Comparison of ENCODE assay signal across 8 mouse cellular contexts in the genomic region with DNA sequence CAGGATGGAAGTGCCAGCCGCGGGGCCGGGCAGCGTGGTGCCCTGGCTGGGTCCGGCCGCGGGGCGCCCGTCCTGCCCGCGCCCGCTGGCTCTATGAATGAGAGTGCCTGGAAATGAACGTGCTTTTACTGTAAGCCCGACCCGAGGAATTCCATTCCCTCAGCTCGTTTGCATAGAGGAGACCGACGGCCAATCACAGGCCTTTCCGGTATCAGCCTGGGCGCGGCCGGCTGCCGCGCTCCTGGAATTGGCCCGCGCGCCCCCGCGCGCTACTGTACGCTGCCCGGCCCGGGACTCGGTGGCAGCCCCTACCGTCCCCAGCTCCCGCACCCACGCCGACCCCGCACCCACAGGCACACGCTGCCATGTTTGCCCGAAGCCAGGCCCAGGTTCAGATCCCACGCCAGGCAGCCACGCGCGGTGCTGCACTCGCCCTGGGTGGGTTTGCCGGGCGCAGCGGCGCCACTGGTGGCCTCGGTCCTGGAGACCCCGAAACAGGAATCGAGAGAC.
DNase-seq lines count a peak whose midpoint lies in the region; ATAC-seq and TF ChIP-seq lines count a peak whose summit lies in the region.

No protein-coding gene starts in this region.

- H3K9me3 ChIP-seq in hindbrain, embryonic 14.5 days (ENCODE audit: control insufficient read depth, low read length), result no peaks in the 10 kb centered on the region
- no peaks in the 10 kb centered on the region for H3K9me3 ChIP-seq in midbrain, postnatal 0 days (ENCODE audit: low read length)
- no peaks in the 10 kb centered on the region for H3K9me3 ChIP-seq in stomach, embryonic 14.5 days (ENCODE audit: control insufficient read depth, low read depth, low read length)

- H3K27ac ChIP-seq in layer of hippocampus, adult 2 months, result no peak overlapping the region; the same call in 1 of the 2 replicates
- H3K27ac ChIP-seq in hindbrain, embryonic 14.5 days, result no peak overlapping the region
- H3K27ac ChIP-seq in liver, adult 2 months (replicated peaks; ENCODE audit: insufficient read depth, low read depth, low read length), result no peak overlapping the region
- H3K27ac ChIP-seq in midbrain, postnatal 0 days (ENCODE audit: low read depth, low read length), result no peak overlapping the region
- H3K27ac ChIP-seq in stomach, embryonic 14.5 days (ENCODE audit: low read length), result peak overlapping the region; percentile 64

- H3K4me1 ChIP-seq in hindbrain, embryonic 14.5 days (replicated peaks; ENCODE audit: control insufficient read depth, insufficient read depth, low read length), result peaks cover 18% of the 10 kb centered on the region
- peaks cover 6% of the 10 kb centered on the region; the same call in 1 of the 2 replicates for H3K4me1 ChIP-seq in liver, adult 2 months (ENCODE audit: control insufficient read depth, insufficient read depth, low read length)
- H3K4me1 ChIP-seq in midbrain, postnatal 0 days (ENCODE audit: insufficient read depth, low read length), result no peaks in the 10 kb centered on the region; the same call in 1 of the 2 replicates
- 0 out of 2 replicates have a peak, but pooled peaks cover 4% of the 10 kb centered on the region for H3K4me1 ChIP-seq in stomach, embryonic 14.5 days (ENCODE audit: control insufficient read depth, insufficient read depth, low read length)

- H3K79me2 ChIP-seq in liver, adult 2 months (ENCODE audit: control insufficient read depth, insufficient read depth, low read length), result no peaks in the 10 kb centered on the region

- no peaks in the 10 kb centered on the region for H3K36me3 ChIP-seq in hindbrain, embryonic 14.5 days (replicated peaks; ENCODE audit: control insufficient read depth, insufficient read depth)
- no peaks in the 10 kb centered on the region for H3K36me3 ChIP-seq in liver, adult 2 months (ENCODE audit: control insufficient read depth, insufficient read depth, low read length)
- H3K36me3 ChIP-seq in midbrain, postnatal 0 days (ENCODE audit: insufficient read depth, low read length), result no peaks in the 10 kb centered on the region
- H3K36me3 ChIP-seq in stomach, embryonic 14.5 days (ENCODE audit: control insufficient read depth, insufficient read depth, low read length), result no peaks in the 10 kb centered on the region

- WGBS in hindbrain, embryonic 14.5 days, result under 1% methylated on average over 53 of the region's 53 CpGs
- WGBS in liver, adult 2 months, result under 1% methylated on average over 53 of the region's 53 CpGs
- WGBS in midbrain, postnatal 0 days, result 1% methylated on average over 52 of the region's 53 CpGs
- WGBS in stomach, embryonic 14.5 days, result under 1% methylated on average over 53 of the region's 53 CpGs

- peaks cover 95% of the 10 kb centered on the region for H3K27me3 ChIP-seq in hindbrain, embryonic 14.5 days (ENCODE audit: control insufficient read depth, insufficient read depth, low read length)
- peaks cover 5% of the 10 kb centered on the region for H3K27me3 ChIP-seq in liver, adult 2 months (ENCODE audit: control insufficient read depth, insufficient read depth, low read length)
- peaks cover 84% of the 10 kb centered on the region for H3K27me3 ChIP-seq in midbrain, postnatal 0 days (ENCODE audit: insufficient read depth, low read length)
- peaks cover 12% of the 10 kb centered on the region for H3K27me3 ChIP-seq in stomach, embryonic 14.5 days (ENCODE audit: control insufficient read depth, insufficient read depth, low read length)

- DNase-seq in layer of hippocampus, adult 2 months (ENCODE audit: low spot score in 2 of 2), result no peak
- no peak for DNase-seq in layer of hippocampus, adult 9-10 months (ENCODE audit: low spot score)
- peak; percentile 86 for DNase-seq in c-Kit-positive CD71-positive TER-119-positive erythroid progenitor cells, embryonic 14.5 days (ENCODE audit: low spot score)
- DNase-seq in gastrocnemius, adult 18-20 months (ENCODE audit: low spot score), result peak; percentile 80
- DNase-seq in hindbrain, embryonic 14.5 days (ENCODE audit: low spot score), result peak; percentile 64
- peak; percentile 73 for DNase-seq in liver, adult 2 months (ENCODE audit: extremely low read depth, low read depth, low spot score)
- DNase-seq in midbrain, postnatal 0 days (ENCODE audit: low spot score), result peak; percentile 65

- no peak for TF ChIP-seq POLR2A in liver, adult 2 months (IDR thresholded peaks at IDR 0.05; ENCODE audit: extremely low read depth, insufficient read depth, low read length)

- peak overlapping the region; percentile 50 for H3K9ac ChIP-seq in hindbrain, embryonic 14.5 days
- H3K9ac ChIP-seq in liver, adult 2 months (ENCODE audit: low read depth, low read length), result peak overlapping the region; percentile 68
- H3K9ac ChIP-seq in midbrain, postnatal 0 days (replicated peaks; ENCODE audit: low read length, poor library complexity, severe bottlenecking), result 0 out of 2 replicates have a peak overlapping the region, but pooled peaks have one; percentile 24
- H3K9ac ChIP-seq in stomach, embryonic 14.5 days (replicated peaks; ENCODE audit: low read depth, low read length), result peak overlapping the region; percentile 57; the same call in 1 of the 2 replicates

- H3K4me3 ChIP-seq in layer of hippocampus, adult 2 months, result peak overlapping the region; percentile 42; the same call in 1 of the 2 replicates
- H3K4me3 ChIP-seq in hindbrain, embryonic 14.5 days (replicated peaks; ENCODE audit: low read length), result peak overlapping the region; percentile 45
- peak overlapping the region; percentile 62 for H3K4me3 ChIP-seq in liver, adult 2 months (ENCODE audit: insufficient read depth, low read depth, low read length)
- H3K4me3 ChIP-seq in midbrain, postnatal 0 days (ENCODE audit: low read depth, low read length), result peak overlapping the region; percentile 36
- H3K4me3 ChIP-seq in stomach, embryonic 14.5 days (ENCODE audit: low read depth, low read length), result peak overlapping the region; percentile 49

- peak; percentile 82 for ATAC-seq in hindbrain, embryonic 14.5 days (ENCODE audit: low FRiP score)
- no peak for ATAC-seq in midbrain, postnatal 0 days (ENCODE audit: low FRiP score)
- ATAC-seq in stomach, embryonic 14.5 days (ENCODE audit: insufficient number of reproducible peaks, insufficient read depth, low FRiP score, low read depth), result peak; percentile 92

- peak overlapping the region; percentile 91 for H3K4me2 ChIP-seq in hindbrain, embryonic 14.5 days (replicated peaks)
- peak overlapping the region; percentile 63 for H3K4me2 ChIP-seq in midbrain, postnatal 0 days (ENCODE audit: low read depth, low read length, poor library complexity, severe bottlenecking)
- peak overlapping the region; percentile 94 for H3K4me2 ChIP-seq in stomach, embryonic 14.5 days (replicated peaks; ENCODE audit: low read depth, low read length)

- no peak for TF ChIP-seq CTCF in layer of hippocampus, adult 2 months (conservative IDR thresholded peaks at IDR 0.05)
- TF ChIP-seq CTCF in liver, adult 2 months (IDR thresholded peaks at IDR 0.05; ENCODE audit: low read depth, low read length), result no peak
- no peak for TF ChIP-seq CTCF in midbrain, postnatal 0 days (IDR thresholded peaks at IDR 0.05)

Comparison
In these comparisons a context has a peak if more than half of its experiments do, and no peak if none do; other contexts are left out.
1. DNase-seq: peak in c-Kit-positive CD71-positive TER-119-positive erythroid progenitor cells, embryonic 14.5 days (single experiment), gastrocnemius, adult 18-20 months (single experiment), hindbrain, embryonic 14.5 days (single experiment), liver, adult 2 months (single experiment) and midbrain, postnatal 0 days (single experiment); none in layer of hippocampus, adult 2 months (0 of 2) and layer of hippocampus, adult 9-10 months (single experiment).
2. Peak in every context shown above with its lines, with median percentiles within 50 percentile points of each other: H3K4me3 ChIP-seq, H3K4me2 ChIP-seq and H3K9ac ChIP-seq.